Mouse (Mus musculus) adrenal gland, postnatal 10 days (tissue): ENCODE measurements around the gene Krtap10-4. TPM values are rescaled to one million over a fixed set of nuclear protein-coding genes. Genes with fewer than 3 reads are reported as not detected.
"Not testable (repeated sequence)": the region's sequence is repeated elsewhere in the genome, so short reads cannot be mapped to it uniquely, and the experiment has no call there.

Experiments used
- DNase-seq: peaks from one replicate; pipeline ENCODE4 v3.0.0; 2021; ENCODE audit warnings: mixed read lengths
- total RNA-seq, 2 experiments: library from RNA; stranded (reverse); gene quantifications; 2 replicates each; pipeline ENCODE4 v1.2.3; 2021

Krtap10-4 gene
- total RNA-seq, 2 experiments from 2014 or later, result not detected

DNA sequence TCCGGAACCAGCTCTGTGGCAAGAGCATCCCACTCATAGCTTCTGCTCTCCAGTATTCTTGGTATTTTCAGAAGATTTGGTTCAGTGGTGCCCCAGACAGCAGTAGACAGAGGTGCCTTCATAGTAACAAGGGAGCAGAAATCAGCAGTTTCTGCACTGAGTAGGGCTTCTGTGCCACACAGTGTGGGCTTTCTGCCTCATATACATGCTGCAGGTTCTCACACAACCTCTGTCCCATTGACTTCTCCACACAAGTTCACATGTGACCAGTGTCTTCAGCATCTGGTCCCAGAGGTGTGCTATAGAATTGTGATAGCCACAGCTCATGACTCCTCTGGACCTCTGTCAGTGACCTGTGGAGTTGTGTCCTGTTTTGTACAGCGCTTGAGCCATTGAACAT lies 38.3 kb downstream of the Krtap10-4 start:
- no peak for DNase-seq

DNA sequence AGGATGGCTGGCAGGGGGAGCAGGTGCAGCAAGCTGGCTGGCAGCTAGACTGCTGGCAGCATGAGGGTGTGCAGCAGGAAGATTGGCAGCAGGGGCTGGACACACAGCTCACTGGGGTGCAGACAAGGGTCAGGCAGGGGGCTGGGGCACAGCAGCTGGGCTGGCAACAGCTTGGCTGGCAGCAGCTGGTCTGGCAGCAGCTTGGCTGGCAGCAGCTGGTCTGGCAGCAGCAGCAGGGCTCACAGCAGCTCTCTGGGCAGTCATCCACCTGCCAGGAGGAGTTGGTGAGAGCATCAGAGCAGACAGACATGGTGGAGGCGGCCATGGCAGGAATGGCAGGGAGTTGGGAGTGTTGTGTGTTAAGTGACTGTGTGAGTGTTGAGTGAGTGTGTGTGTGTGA lies 39.0 kb downstream of the Krtap10-4 start, which contains the start of gene Gm7137:
Gene Gm7137, minus strand, starts transcription at position 325 of the 400 bp plus-strand sequence.
- not testable (repeated sequence) for DNase-seq

- DNase-seq, result not testable (repeated sequence)
Observed at GRCm38 (mm10) chr10:77783396-77783795, 43.5 kb downstream of the Krtap10-4 start.

DNA sequence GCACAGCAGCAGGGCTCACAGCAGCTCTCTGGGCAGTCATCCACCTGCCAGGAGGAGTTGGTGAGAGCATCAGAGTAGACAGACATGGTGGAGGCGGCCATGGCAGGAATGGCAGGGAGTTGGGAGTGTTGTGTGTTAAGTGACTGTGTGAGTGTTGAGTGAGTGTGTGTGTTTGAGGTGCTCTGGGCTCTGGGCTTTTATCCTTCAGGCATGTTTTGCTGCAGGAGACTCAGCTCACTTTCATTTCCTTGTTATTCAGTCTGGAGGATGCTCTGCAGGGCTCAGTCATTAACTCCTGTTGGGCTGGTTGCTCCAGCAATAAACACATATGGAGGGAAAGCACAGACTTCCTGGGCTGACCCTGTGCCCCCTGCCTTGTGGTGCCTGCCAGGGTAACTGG lies 44.5 kb downstream of the Krtap10-4 start, which contains the start of gene Gm3250:
Gene Gm3250, minus strand, starts transcription at position 101 of the 400 bp plus-strand sequence.
- DNase-seq, result not testable (repeated sequence)

GRCm38 (mm10) chr10:77776844-77777243 lies 50.1 kb downstream of the Krtap10-4 start, which contains the start of gene Gm7138:
Gene Gm7138, minus strand, starts transcription at chr10:77776944.
- not testable (repeated sequence) for DNase-seq

Other genes starting within 250 kb of the Krtap10-4 start
- gene Pttg1ip, start 245.4 kb downstream of the Krtap10-4 start, total RNA-seq, result 100 to 1,000 TPM; 160 to 178 TPM
- gene Sumo3, start 221.0 kb downstream of the Krtap10-4 start, total RNA-seq, result 100 to 1,000 TPM; 119 to 125 TPM
- 10 to 100 TPM; 22.3 to 30.4 TPM for gene Gm49325, start 220.9 kb downstream of the Krtap10-4 start, total RNA-seq
- gene Ube2g2, start 204.8 kb downstream of the Krtap10-4 start, total RNA-seq, result 10 to 100 TPM; 44.4 to 46.1 TPM
- gene Tspear, start 140.5 kb downstream of the Krtap10-4 start, total RNA-seq, result under 1 TPM; 0.27 to 0.64 TPM
- not detected for gene Gm19402, start 136.3 kb downstream of the Krtap10-4 start, total RNA-seq
- not detected for gene Gm9508, start 129.9 kb downstream of the Krtap10-4 start, total RNA-seq
- not detected for gene Gm10272, start 120.5 kb downstream of the Krtap10-4 start, total RNA-seq
- not detected for gene Gm10024, start 115.6 kb downstream of the Krtap10-4 start, total RNA-seq
- gene Gm10142, start 111.3 kb downstream of the Krtap10-4 start, total RNA-seq, result not detected
- not detected for gene Krtap12-1, start 106.5 kb downstream of the Krtap10-4 start, total RNA-seq
- gene Gm10100, start 100.6 kb downstream of the Krtap10-4 start, total RNA-seq, result not detected
- not detected for gene Gm18596, start 84.5 kb downstream of the Krtap10-4 start, total RNA-seq
- not detected for gene Gm9736, start 75.7 kb downstream of the Krtap10-4 start, total RNA-seq
- gene Gm3233, start 67.4 kb downstream of the Krtap10-4 start, total RNA-seq, result not detected
- gene Gm3238, start 55.8 kb downstream of the Krtap10-4 start, total RNA-seq, result not detected
- gene Gm7138, start 50.2 kb downstream of the Krtap10-4 start, total RNA-seq, result not detected
- gene Gm3250, start 44.6 kb downstream of the Krtap10-4 start, total RNA-seq, result not detected
- not detected for gene Gm7137, start 38.9 kb downstream of the Krtap10-4 start, total RNA-seq
- not detected for gene Gm9639, start 32.0 kb downstream of the Krtap10-4 start, total RNA-seq
- gene Gm19668, start 28.0 kb downstream of the Krtap10-4 start, total RNA-seq, result not detected
- not detected for gene Gm9507, start 15.3 kb downstream of the Krtap10-4 start, total RNA-seq
- not detected for gene Gm2696, start 12.4 kb downstream of the Krtap10-4 start, total RNA-seq
- gene Krtap10-10, start 8.9 kb upstream of the Krtap10-4 start, total RNA-seq, result not detected
- not detected for gene Gm36176, start 19.7 kb upstream of the Krtap10-4 start, total RNA-seq
- not detected for gene Gm10318, start 25.8 kb upstream of the Krtap10-4 start, total RNA-seq
- not detected for gene Gm3285, start 34.9 kb upstream of the Krtap10-4 start, total RNA-seq
- gene Lrrc3, start 75.4 kb upstream of the Krtap10-4 start, total RNA-seq, result 10 to 100 TPM; 12.1 to 16.7 TPM
- gene Trpm2, start 143.5 kb upstream of the Krtap10-4 start, total RNA-seq, result 1 to 10 TPM; 2.3 to 2.8 TPM
- 10 to 100 TPM; 15.7 to 21.4 TPM for gene 1810043G02Rik, start 151.4 kb upstream of the Krtap10-4 start, total RNA-seq
- gene Pfkl, start 183.0 kb upstream of the Krtap10-4 start, total RNA-seq, result 100 to 1,000 TPM; 142 to 172 TPM
- 1 to 10 TPM; 2.4 to 6.4 TPM for gene Dnmt3l, start 214.9 kb upstream of the Krtap10-4 start, total RNA-seq
- under 1 TPM in 1 of 2 experiments, not detected in 1; 0.12 TPM for gene Aire, start 216.5 kb upstream of the Krtap10-4 start, total RNA-seq
- gene Icosl, start 242.2 kb upstream of the Krtap10-4 start, total RNA-seq, result 10 to 100 TPM in 1 of 2 experiments, 1 to 10 TPM in 1; 8.6 to 12.6 TPM